Mouse (Mus musculus) forebrain, embryonic 11.5 days (tissue): Measurements from ENCODE around the gene Mup12. TPM values are rescaled to one million over a fixed set of nuclear protein-coding genes. Genes with fewer than 3 reads are reported as not detected.
"Not testable (repeated sequence)": the region's sequence is repeated elsewhere in the genome, so short reads cannot be mapped to it uniquely, and the experiment has no call there.

ENCODE experiments used
- ATAC-seq: fragments of 200-750 bp; cut with Nextera tagmentation; replicated peaks from 2 replicates; pipeline ENCODE4 v1.8.0; 2017; ENCODE audit warnings: moderate TSS enrichment; ENCODE audit not compliant: low FRiP score
- DNase-seq: peaks from one replicate; pipeline ENCODE4 v3.0.0-alpha.2; 2017; ENCODE audit warnings: low spot score
- H3K27ac ChIP-seq: fragments of 300-500 bp; sonication (generic); 2 replicates; pipeline ENCODE4 v1.5.1; 2014; ENCODE audit warnings: low read depth, low read length
- H3K27me3 ChIP-seq: fragments of 300-500 bp; sonication (generic); 2 replicates; pipeline ENCODE4 v1.6.1; 2014; ENCODE audit warnings: mild to moderate bottlenecking, low read length, mixed read lengths; ENCODE audit not compliant: control insufficient read depth, insufficient read depth
- H3K36me3 ChIP-seq: fragments of 300-500 bp; sonication (generic); 2 replicates; pipeline ENCODE4 v1.6.1; 2014; ENCODE audit warnings: mild to moderate bottlenecking, low read length, moderate library complexity, mixed read lengths; ENCODE audit not compliant: control insufficient read depth, insufficient read depth
- H3K4me1 ChIP-seq: fragments of 300-500 bp; sonication (generic); replicated peaks from 2 replicates; pipeline ENCODE4 v1.6.1; 2014; ENCODE audit warnings: low read length, mixed read lengths; ENCODE audit not compliant: control insufficient read depth, insufficient read depth
- H3K4me2 ChIP-seq: fragments of 300-500 bp; sonication (generic); 2 replicates; pipeline ENCODE4 v1.6.1; 2014; ENCODE audit warnings: low read depth, mild to moderate bottlenecking, low read length, moderate library complexity, mixed read lengths; ENCODE audit not compliant: severe bottlenecking
- H3K4me3 ChIP-seq: fragments of 300-500 bp; sonication (generic); 2 replicates; pipeline ENCODE4 v1.5.1; 2014; ENCODE audit warnings: low read depth, low read length
- H3K9ac ChIP-seq: fragments of 300-500 bp; sonication (generic); 2 replicates; pipeline ENCODE4 v1.6.1; 2014; ENCODE audit warnings: low read length
- H3K9me3 ChIP-seq: fragments of 300-500 bp; sonication (generic); 2 replicates; pipeline ENCODE4 v1.6.1; 2016; ENCODE audit warnings: low read length, mixed read lengths; ENCODE audit not compliant: control insufficient read depth
- WGBS: fragments of 180-500 bp; shearing (Covaris S2); extraction: QIAGEN DNeasy Blood & Tissue Kit; methylation state at CpG from one replicate; pipeline ENCODE4 v1.1.7; 2014; 5-methylcytosine and 5-hydroxymethylcytosine counted together
- polyA plus RNA-seq: library from polyadenylated mRNA; unstranded; fragments of >200 nt; fragmentation: Nextera tagmentation; extraction: Ambion mirVana; gene quantifications from 2 replicates; pipeline ENCODE4 v1.2.1, GENCODE M21; 2014

Gene Mup12
- not detected in 2 replicates for polyA plus RNA-seq

GRCm38 (mm10) chr4:60741226-60741625 is at the start of gene Mup12:
Gene Mup12 (minus strand): TSS chr4:60741326.
- ATAC-seq, H3K4me1 ChIP-seq, H3K9ac ChIP-seq, H3K27ac ChIP-seq, H3K4me3 ChIP-seq, H3K9me3 ChIP-seq, H3K27me3 ChIP-seq, DNase-seq, H3K4me2 ChIP-seq, H3K36me3 ChIP-seq: not testable (repeated sequence)
- WGBS: 85% methylated on average over 3 of the region's 4 CpGs

Other genes starting within 250 kb of the Mup12 start
- gene Mup1, start 239.4 kb downstream of the Mup12 start, polyA plus RNA-seq: not detected in 2 replicates
- not detected in 2 replicates for gene Mup10, start 159.1 kb downstream of the Mup12 start, polyA plus RNA-seq
- not detected in 2 replicates for gene Mup11, start 78.9 kb downstream of the Mup12 start, polyA plus RNA-seq
- not detected in 2 replicates for gene Mup22, start 80.1 kb upstream of the Mup12 start, polyA plus RNA-seq